Mouse (Mus musculus): Measurements from ENCODE around the gene Lst1. TPM values are rescaled to one million over a fixed set of nuclear protein-coding genes. Genes with fewer than 3 reads are reported as not detected.
A peak's percentile ranks its signal among the peaks of the same experiment; 100 is the strongest.

Gene Lst1
- polyA plus RNA-seq, 1 experiment from 2014 or later, result 5.8 TPM

DNA sequence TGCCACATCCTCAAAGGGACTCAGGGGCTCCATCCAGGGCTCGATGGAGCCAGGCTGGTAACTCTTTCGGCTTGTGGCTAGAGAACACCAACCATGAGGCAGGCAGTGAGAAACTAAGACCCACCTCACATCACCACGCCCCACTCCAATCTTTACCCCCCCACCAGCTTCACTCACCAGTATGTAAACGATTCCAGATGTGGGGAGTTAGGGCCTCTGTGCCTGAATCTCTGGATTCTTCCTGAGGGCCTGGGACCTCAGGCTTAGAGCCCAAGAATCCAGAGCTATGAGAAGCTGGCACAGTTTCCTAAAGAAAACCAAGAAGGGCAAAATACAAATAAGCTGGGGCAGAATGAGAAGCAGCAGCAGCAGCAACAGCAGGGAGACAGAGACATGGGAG is 34.3 kb downstream of the Lst1 start:
- no peaks in the 10 kb centered on the region for H3K4me1 ChIP-seq (ENCODE audit: control insufficient read depth, insufficient read depth, low read length)
- WGBS, result 88% methylated on average over 4 of the region's 4 CpGs
- no peak overlapping the region for H3K4me3 ChIP-seq (ENCODE audit: low read depth, low read length)
- H3K27ac ChIP-seq (ENCODE audit: low read depth, low read length), result no peak overlapping the region
- DNase-seq (ENCODE audit: low spot score), result no peak
- no peak overlapping the region for H3K4me2 ChIP-seq (ENCODE audit: low read depth)
- H3K9me3 ChIP-seq (ENCODE audit: control insufficient read depth, low read length), result no peaks in the 10 kb centered on the region
- peaks cover 87% of the 10 kb centered on the region for H3K36me3 ChIP-seq (ENCODE audit: control insufficient read depth, insufficient read depth, low read length)
- ATAC-seq (ENCODE audit: insufficient read depth, low FRiP score, low TSS enrichment), result no peak
- H3K27me3 ChIP-seq (ENCODE audit: control insufficient read depth, insufficient read depth, low read length), result no peaks in the 10 kb centered on the region
- H3K9ac ChIP-seq (ENCODE audit: low read length), result no peak overlapping the region

DNA sequence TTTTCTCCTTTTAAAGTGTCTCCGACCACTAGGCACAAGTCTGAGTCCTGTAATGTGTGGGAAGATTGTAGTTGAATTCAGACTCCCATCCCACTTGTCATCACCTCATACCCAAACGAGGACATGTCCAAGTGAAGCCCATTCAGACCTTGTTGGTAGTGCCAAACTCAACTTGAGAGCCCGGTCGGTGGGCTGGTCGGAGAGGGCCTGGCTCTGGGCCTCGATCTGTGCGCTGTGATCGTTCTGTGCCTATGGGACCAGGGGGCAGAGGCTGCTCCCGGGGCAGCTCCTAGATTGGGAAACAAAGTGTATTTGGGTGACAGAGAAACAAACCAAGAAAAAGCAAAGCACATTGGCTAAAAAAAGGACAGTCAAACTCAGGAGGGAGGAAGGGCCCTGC is 35.2 kb downstream of the Lst1 start:
- Histone ChIP-seq H3K27ac (ENCODE audit: low read depth, low read length) (no peak overlapping the region), H3K9me3 (ENCODE audit: control insufficient read depth, low read length) (no peaks in the 10 kb centered on the region), H3K4me1 (ENCODE audit: control insufficient read depth, insufficient read depth, low read length) (no peaks in the 10 kb centered on the region), H3K36me3 (ENCODE audit: control insufficient read depth, insufficient read depth, low read length) (peaks cover 79% of the 10 kb centered on the region), H3K9ac (ENCODE audit: low read length) (no peak overlapping the region), H3K4me3 (ENCODE audit: low read depth, low read length) (no peak overlapping the region), H3K27me3 (ENCODE audit: control insufficient read depth, insufficient read depth, low read length) (no peaks in the 10 kb centered on the region), H3K4me2 (ENCODE audit: low read depth) (no peak overlapping the region)
- no peak for DNase-seq (ENCODE audit: low spot score)
- WGBS, result 93% methylated on average over 9 of the region's 9 CpGs
- no peak for ATAC-seq (ENCODE audit: insufficient read depth, low FRiP score, low TSS enrichment)

DNA sequence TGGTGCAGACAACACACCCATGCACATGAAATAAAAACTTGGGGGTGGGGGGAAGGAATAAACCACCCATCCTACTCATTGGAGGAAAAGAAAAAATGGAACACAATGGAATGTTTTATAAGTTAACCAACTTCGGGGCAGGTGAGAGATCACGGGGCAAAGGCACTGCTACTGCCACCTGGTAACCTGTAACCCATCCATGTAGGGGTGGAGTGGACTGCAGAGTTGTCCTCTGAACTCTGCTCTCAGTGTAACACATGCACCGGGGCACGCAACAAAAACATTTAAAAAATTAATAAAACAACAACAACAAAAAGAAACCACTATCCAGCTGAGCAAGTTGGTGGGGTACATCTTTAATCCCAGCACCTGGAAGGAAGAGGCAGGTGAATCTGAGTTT is 36.1 kb downstream of the Lst1 start:
- no peaks in the 10 kb centered on the region for H3K27me3 ChIP-seq (ENCODE audit: control insufficient read depth, insufficient read depth, low read length)
- WGBS, result 97% methylated on average over 4 of the region's 4 CpGs
- H3K9me3 ChIP-seq (ENCODE audit: control insufficient read depth, low read length), result no peaks in the 10 kb centered on the region
- H3K4me2 ChIP-seq (ENCODE audit: low read depth), result no peak overlapping the region
- H3K4me3 ChIP-seq (ENCODE audit: low read depth, low read length), result no peak overlapping the region
- DNase-seq (ENCODE audit: low spot score), result no peak
- H3K36me3 ChIP-seq (ENCODE audit: control insufficient read depth, insufficient read depth, low read length), result peaks cover 69% of the 10 kb centered on the region
- ATAC-seq (ENCODE audit: insufficient read depth, low FRiP score, low TSS enrichment), result no peak
- H3K9ac ChIP-seq (ENCODE audit: low read length), result no peak overlapping the region
- no peak overlapping the region for H3K27ac ChIP-seq (ENCODE audit: low read depth, low read length)
- no peaks in the 10 kb centered on the region for H3K4me1 ChIP-seq (ENCODE audit: control insufficient read depth, insufficient read depth, low read length)

DNA sequence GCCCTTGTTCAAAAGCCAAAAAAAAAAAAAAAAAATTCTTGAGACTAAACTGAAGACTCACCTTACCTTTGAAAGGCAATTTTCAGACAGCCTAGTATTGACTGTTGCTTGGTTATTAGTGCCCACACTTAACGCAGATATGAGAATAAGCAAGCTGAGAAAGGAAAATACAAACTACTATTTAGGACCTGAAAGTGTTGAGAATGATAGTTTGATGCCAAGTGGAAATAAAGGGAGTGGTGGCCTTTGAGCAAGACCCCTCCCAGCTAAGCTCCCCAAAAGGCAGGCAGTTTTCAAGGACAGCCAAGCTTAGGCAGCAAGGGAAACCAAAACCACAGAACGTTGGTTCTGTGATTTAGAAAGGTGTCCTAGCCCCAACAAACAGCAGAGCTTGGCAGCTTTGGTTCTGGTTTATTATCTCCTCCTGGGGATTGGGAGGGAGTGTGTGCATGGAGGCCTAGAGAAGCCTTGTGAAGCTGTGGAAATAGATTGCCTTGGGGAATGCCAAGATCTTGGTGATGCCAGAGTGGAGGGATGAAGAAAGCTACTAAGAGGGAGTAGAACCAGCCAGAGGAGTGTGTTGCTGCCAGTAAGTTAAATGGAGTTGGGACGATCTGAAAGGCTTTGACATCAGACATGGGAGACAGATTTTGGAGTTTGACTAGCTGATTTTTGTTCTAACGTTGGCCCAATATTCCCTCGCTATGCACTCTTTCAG is 40.2 kb downstream of the Lst1 start:
- H3K9me3 ChIP-seq (ENCODE audit: control insufficient read depth, low read length), result no peaks in the 10 kb centered on the region
- no peak overlapping the region for H3K9ac ChIP-seq (ENCODE audit: low read length)
- no peak overlapping the region for H3K27ac ChIP-seq (ENCODE audit: low read depth, low read length)
- H3K4me1 ChIP-seq (ENCODE audit: control insufficient read depth, insufficient read depth, low read length), result no peaks in the 10 kb centered on the region
- no peak overlapping the region for H3K4me3 ChIP-seq (ENCODE audit: low read depth, low read length)
- H3K4me2 ChIP-seq (ENCODE audit: low read depth), result no peak overlapping the region
- peak; percentile 29 for DNase-seq (ENCODE audit: low spot score)
- ATAC-seq (ENCODE audit: insufficient read depth, low FRiP score, low TSS enrichment), result no peak
- peaks cover 55% of the 10 kb centered on the region for H3K36me3 ChIP-seq (ENCODE audit: control insufficient read depth, insufficient read depth, low read length)
- WGBS, result 72% methylated on average over 5 of the region's 5 CpGs
- no peaks in the 10 kb centered on the region for H3K27me3 ChIP-seq (ENCODE audit: control insufficient read depth, insufficient read depth, low read length)

DNA sequence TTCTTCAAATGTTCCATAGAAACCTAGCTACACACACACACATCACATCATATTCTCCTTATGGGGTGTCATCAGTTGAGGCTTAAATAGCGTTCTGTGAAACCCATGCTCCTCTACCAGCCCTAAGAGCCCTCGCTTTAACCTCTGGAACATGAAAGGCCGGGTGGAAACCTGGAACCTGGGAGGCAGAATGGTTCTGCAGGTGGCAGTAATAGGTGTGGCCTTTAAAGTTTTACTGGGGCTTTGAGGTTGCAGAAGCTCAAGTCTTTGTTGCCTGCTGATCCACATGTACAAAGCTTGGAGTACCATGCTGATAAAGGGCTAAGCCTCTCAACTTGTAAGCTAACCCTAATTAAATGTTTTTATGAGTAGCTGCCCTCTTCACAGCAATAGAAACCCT is 40.9 kb downstream of the Lst1 start:
- H3K9me3 ChIP-seq (ENCODE audit: control insufficient read depth, low read length), result no peaks in the 10 kb centered on the region
- no peak for DNase-seq (ENCODE audit: low spot score)
- ATAC-seq (ENCODE audit: insufficient read depth, low FRiP score, low TSS enrichment), result no peak

DNA sequence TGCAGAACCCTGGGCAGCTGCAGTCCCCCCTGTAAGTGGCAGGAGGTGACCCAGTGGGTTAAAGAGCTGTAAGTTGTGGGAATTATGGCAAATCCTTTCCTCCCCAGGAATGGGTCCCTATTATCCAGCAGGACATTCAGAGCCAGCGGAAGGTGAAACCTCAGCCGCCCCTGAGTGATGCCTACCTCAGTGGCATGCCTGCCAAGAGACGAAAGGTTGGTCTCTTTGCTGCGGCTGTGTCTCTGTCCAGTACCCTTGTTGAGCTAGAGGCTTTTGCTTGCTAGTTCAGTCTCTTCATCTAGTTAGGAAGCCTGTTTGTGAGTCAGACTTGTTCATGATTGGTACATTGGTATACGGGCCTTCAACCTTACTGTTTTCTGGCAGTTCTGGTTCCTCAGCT is 42.1 kb downstream of the Lst1 start:
- H3K9ac ChIP-seq (ENCODE audit: low read length), result no peak overlapping the region
- no peak overlapping the region for H3K27ac ChIP-seq (ENCODE audit: low read depth, low read length)
- H3K4me1 ChIP-seq (ENCODE audit: control insufficient read depth, insufficient read depth, low read length), result no peaks in the 10 kb centered on the region
- H3K9me3 ChIP-seq (ENCODE audit: control insufficient read depth, low read length), result no peaks in the 10 kb centered on the region
- H3K4me2 ChIP-seq (ENCODE audit: low read depth), result no peak overlapping the region
- DNase-seq (ENCODE audit: low spot score), result no peak
- no peak overlapping the region for H3K4me3 ChIP-seq (ENCODE audit: low read depth, low read length)
- 94% methylated on average over 5 of the region's 5 CpGs for WGBS
- no peaks in the 10 kb centered on the region for H3K27me3 ChIP-seq (ENCODE audit: control insufficient read depth, insufficient read depth, low read length)
- H3K36me3 ChIP-seq (ENCODE audit: control insufficient read depth, insufficient read depth, low read length), result peaks cover 60% of the 10 kb centered on the region
- ATAC-seq (ENCODE audit: insufficient read depth, low FRiP score, low TSS enrichment), result no peak

More for the DNA sequence above, 40.9 kb downstream of the Lst1 start:
- no peak overlapping the region for H3K27ac ChIP-seq (ENCODE audit: low read depth, low read length)
- peaks cover 56% of the 10 kb centered on the region for H3K36me3 ChIP-seq (ENCODE audit: control insufficient read depth, insufficient read depth, low read length)
- WGBS, result 64% methylated on average over 3 of the region's 3 CpGs
- no peaks in the 10 kb centered on the region for H3K4me1 ChIP-seq (ENCODE audit: control insufficient read depth, insufficient read depth, low read length)
- no peak overlapping the region for H3K4me3 ChIP-seq (ENCODE audit: low read depth, low read length)
- no peak overlapping the region for H3K9ac ChIP-seq (ENCODE audit: low read length)
- H3K4me2 ChIP-seq (ENCODE audit: low read depth), result no peak overlapping the region
- no peaks in the 10 kb centered on the region for H3K27me3 ChIP-seq (ENCODE audit: control insufficient read depth, insufficient read depth, low read length)

DNA sequence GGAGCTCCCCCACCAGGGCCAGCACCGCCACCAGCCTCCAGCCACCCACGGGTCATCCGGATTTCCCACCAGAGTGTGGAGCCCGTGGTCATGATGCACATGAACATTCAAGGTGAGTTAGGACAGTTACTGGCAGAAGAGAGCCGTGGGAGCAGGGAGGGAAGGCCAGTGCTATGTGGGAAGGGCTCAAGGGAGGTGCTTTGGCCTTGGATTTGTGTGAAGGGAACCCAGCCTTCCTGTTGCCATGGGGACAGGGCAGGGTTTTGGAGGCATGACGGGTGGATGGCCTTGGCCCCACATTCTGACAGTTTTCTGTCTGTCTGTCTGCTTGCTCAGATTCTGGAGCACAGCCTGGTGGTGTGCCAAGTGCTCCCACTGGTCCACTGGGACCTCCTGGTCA is 46.3 kb downstream of the Lst1 start:
- H3K9me3 ChIP-seq (ENCODE audit: control insufficient read depth, low read length), result no peaks in the 10 kb centered on the region
- H3K27ac ChIP-seq (ENCODE audit: low read depth, low read length), result no peak overlapping the region
- WGBS, result 93% methylated on average over 6 of the region's 6 CpGs
- DNase-seq (ENCODE audit: low spot score) (no peak), ATAC-seq (ENCODE audit: insufficient read depth, low FRiP score, low TSS enrichment) (no peak)
- H3K4me1 ChIP-seq (ENCODE audit: control insufficient read depth, insufficient read depth, low read length), result peaks cover 6% of the 10 kb centered on the region; the same call in 1 of the 2 replicates
- no peaks in the 10 kb centered on the region for H3K27me3 ChIP-seq (ENCODE audit: control insufficient read depth, insufficient read depth, low read length)
- peaks cover 68% of the 10 kb centered on the region for H3K36me3 ChIP-seq (ENCODE audit: control insufficient read depth, insufficient read depth, low read length)
- no peak overlapping the region for H3K4me2 ChIP-seq (ENCODE audit: low read depth)
- no peak overlapping the region for H3K9ac ChIP-seq (ENCODE audit: low read length)
- no peak overlapping the region for H3K4me3 ChIP-seq (ENCODE audit: low read depth, low read length)

DNA sequence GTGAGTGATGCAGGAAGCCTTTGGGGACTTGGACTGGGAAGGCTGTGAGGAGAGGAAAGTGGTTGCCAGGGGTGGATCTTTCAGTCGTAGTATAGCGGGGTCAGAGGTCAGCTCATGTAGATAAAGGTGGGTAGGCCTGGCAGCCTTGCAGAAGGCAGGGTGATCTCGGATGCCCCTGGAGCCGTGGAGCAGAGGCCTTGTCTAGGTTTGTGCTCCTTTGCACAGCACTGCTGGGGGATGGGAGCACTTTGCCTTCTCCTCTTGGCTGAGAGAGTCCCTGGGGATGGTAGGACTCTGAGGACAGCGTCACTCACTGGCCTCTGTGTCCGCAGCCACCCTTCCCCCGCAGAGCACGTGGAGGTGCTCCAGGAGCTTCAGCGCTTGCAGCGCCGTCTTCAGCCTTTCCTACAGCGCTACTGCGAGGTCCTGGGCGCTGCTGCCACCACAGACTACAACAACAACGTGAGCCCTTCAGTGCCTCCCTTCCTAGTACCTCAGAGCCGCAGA is 47.7 kb downstream of the Lst1 start:
- ATAC-seq (ENCODE audit: insufficient read depth, low FRiP score, low TSS enrichment), result no peak
- H3K27me3 ChIP-seq (ENCODE audit: control insufficient read depth, insufficient read depth, low read length), result no peaks in the 10 kb centered on the region

DNA sequence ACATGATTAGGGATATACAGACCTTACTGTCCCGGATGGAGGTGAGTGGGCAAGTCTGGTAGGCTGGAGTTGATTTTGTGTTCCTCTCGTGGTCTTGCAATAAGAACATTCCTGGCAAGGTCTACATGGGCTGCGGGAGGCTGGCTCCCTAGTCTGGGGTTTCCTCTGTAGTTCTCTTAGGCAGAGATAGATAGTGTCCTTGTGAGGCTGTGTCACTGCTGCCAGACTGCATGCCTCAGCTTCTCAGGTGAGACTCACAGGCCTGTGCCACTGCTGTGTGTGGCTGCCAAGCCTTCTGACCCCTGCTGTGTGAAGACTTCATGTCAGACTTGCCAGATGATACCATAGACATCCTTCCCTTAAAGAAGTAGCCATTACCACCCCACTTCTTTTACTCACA is 49.0 kb downstream of the Lst1 start:
- no peak overlapping the region for H3K27ac ChIP-seq (ENCODE audit: low read depth, low read length)
- no peak for DNase-seq (ENCODE audit: low spot score)
- 98% methylated on average over 3 of the region's 3 CpGs for WGBS
- no peak for ATAC-seq (ENCODE audit: insufficient read depth, low FRiP score, low TSS enrichment)
- H3K9ac ChIP-seq (ENCODE audit: low read length), result no peak overlapping the region
- no peaks in the 10 kb centered on the region for H3K27me3 ChIP-seq (ENCODE audit: control insufficient read depth, insufficient read depth, low read length)
- H3K4me2 ChIP-seq (ENCODE audit: low read depth), result no peak overlapping the region
- H3K4me3 ChIP-seq (ENCODE audit: low read depth, low read length), result no peak overlapping the region
- H3K36me3 ChIP-seq (ENCODE audit: control insufficient read depth, insufficient read depth, low read length), result peaks cover 49% of the 10 kb centered on the region
- H3K4me1 ChIP-seq (ENCODE audit: control insufficient read depth, insufficient read depth, low read length), result peaks cover 9% of the 10 kb centered on the region; the same call in 1 of the 2 replicates
- H3K9me3 ChIP-seq (ENCODE audit: control insufficient read depth, low read length), result no peaks in the 10 kb centered on the region

More for the DNA sequence above, 47.7 kb downstream of the Lst1 start:
- H3K9me3 ChIP-seq (ENCODE audit: control insufficient read depth, low read length), result no peaks in the 10 kb centered on the region
- DNase-seq (ENCODE audit: low spot score), result no peak
- no peak overlapping the region for H3K9ac ChIP-seq (ENCODE audit: low read length)
- WGBS, result 85% methylated on average over 16 of the region's 16 CpGs
- no peak overlapping the region; the same call in 1 of the 2 replicates for H3K4me3 ChIP-seq (ENCODE audit: low read depth, low read length)
- H3K4me2 ChIP-seq (ENCODE audit: low read depth), result no peak overlapping the region; the same call in 1 of the 2 replicates
- H3K27ac ChIP-seq (ENCODE audit: low read depth, low read length), result no peak overlapping the region
- H3K36me3 ChIP-seq (ENCODE audit: control insufficient read depth, insufficient read depth, low read length), result peaks cover 61% of the 10 kb centered on the region
- peaks cover 9% of the 10 kb centered on the region; the same call in 1 of the 2 replicates for H3K4me1 ChIP-seq (ENCODE audit: control insufficient read depth, insufficient read depth, low read length)

Data from neural tube, embryonic 11.5 days (tissue).